Mouse (Mus musculus): ENCODE results near the gene Rnf20. TPM values are rescaled to one million over a fixed set of nuclear protein-coding genes. Genes with fewer than 3 reads are reported as not detected.
A peak's percentile ranks its signal among the peaks of the same experiment; 100 is the strongest.
"Not testable (repeated sequence)": the region's sequence is repeated elsewhere in the genome, so short reads cannot be mapped to it uniquely, and the experiment has no call there.

The Rnf20 gene
- total RNA-seq (2015), result 31.9 and 38.2 TPM in 2 replicates
- 107 and 137 TPM in 2 replicates for total RNA-seq (2017)

- peak; percentile 93 for ATAC-seq (ENCODE audit: poor library complexity, severe bottlenecking)
Observed at GRCm38 (mm10) chr4:49631319-49632138, at the start of gene Rnf20. Gene Rnf20, plus strand, starts transcription at chr4:49632006.

DNA sequence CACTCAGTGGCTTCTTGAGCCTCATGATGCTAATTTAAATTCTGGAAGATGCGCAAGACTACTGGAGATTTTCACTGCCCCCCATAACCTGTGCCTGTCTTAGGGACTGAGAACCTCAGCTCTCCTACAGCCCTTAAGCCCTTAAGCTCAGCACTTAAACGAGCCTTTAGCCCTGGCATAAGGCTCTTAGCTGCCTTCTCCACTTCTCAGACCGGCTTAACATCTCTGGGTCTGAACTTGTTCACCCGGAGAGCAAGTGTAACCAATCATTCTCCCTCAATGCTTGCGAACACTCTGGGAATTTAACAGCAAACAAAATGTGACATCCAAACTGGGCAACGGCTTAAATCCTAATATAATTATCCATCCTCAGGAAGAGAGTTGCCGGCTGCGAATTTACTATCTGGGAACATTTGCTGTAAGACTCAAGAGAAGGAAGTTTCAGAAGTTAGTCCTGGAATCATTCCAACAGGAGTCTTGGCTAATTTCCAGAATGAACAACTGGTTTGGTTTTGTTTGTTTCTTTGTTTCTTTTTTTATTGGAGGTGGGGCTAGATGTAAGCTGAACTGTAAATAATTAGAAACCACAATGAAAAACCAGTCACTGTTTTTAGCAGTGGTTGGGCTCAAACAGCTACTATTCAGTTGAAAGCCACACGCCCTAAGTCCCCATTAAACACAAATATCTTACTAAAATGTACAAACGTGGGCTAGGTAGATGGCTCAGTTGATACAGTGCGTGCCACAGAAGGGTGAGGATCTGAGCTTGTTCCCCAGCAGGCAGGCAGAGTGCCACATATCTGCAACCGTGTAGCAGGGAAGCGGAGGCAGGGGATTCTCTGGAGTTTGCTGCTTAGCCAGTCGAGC, 47.6 kb upstream of the Rnf20 start:
- no peak for ATAC-seq (ENCODE audit: poor library complexity, severe bottlenecking)

GRCm38 (mm10) chr4:49585524-49586101, 46.2 kb upstream of the Rnf20 start:
- no peak for ATAC-seq (ENCODE audit: poor library complexity, severe bottlenecking)

DNA sequence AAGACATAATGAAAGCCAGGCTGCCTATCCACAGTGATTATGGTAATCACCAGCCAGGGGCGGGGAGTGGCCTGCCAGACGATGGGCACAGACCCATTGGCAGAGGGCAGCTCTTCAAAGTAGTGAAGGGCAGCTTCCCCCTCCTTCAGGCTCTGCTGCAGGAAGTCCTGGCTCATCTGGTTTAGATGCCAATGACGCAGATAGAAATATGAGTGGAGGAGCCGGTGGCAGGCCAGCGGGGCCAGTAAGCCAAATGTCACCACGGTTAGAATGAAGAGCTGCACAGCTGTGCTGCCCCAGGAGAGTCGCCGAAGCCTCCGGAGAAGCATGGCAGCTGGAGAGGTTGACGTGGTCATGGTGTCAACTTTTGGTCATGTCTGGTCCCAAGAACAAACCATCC, 45.0 kb upstream of the Rnf20 start:
- ATAC-seq (ENCODE audit: poor library complexity, severe bottlenecking), result no peak

DNA sequence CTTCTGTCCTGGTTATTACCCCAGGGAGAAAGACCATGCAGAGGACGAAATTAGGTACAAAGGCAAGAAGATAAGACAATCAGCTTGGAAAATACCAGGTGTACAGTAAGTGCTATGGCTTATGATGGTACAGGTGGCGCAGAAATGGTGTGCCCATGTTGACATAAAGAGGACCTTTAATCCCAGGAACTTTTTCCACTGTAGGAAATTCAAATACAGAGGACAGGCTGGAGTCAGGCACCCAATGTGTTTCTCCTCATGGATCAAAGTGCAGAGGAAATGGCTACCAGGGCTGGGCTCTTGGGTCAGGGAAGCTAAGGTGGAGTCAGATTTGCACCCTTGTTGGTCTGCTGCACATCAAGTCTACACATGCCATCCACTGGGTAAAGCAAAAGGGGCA, 41.7 kb upstream of the Rnf20 start:
- ATAC-seq (ENCODE audit: poor library complexity, severe bottlenecking), result no peak

DNA sequence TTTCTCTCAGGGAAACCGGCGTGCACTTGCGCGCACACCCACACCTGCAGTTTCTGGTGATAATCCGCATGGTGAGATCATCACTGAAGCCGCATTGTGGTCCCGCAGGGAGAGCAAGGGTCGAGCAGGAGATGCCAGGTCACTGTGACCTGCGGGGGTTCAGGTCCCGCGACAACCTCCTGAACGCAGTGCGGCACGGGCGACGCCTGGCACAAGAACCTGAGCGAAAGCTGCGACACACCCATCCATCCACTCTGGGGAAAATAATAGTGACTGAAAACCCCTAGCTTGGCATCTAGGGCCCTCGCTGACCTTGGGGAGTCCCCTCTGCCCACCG, 35.0 kb upstream of the Rnf20 start:
- no peak for ATAC-seq (ENCODE audit: poor library complexity, severe bottlenecking)

DNA sequence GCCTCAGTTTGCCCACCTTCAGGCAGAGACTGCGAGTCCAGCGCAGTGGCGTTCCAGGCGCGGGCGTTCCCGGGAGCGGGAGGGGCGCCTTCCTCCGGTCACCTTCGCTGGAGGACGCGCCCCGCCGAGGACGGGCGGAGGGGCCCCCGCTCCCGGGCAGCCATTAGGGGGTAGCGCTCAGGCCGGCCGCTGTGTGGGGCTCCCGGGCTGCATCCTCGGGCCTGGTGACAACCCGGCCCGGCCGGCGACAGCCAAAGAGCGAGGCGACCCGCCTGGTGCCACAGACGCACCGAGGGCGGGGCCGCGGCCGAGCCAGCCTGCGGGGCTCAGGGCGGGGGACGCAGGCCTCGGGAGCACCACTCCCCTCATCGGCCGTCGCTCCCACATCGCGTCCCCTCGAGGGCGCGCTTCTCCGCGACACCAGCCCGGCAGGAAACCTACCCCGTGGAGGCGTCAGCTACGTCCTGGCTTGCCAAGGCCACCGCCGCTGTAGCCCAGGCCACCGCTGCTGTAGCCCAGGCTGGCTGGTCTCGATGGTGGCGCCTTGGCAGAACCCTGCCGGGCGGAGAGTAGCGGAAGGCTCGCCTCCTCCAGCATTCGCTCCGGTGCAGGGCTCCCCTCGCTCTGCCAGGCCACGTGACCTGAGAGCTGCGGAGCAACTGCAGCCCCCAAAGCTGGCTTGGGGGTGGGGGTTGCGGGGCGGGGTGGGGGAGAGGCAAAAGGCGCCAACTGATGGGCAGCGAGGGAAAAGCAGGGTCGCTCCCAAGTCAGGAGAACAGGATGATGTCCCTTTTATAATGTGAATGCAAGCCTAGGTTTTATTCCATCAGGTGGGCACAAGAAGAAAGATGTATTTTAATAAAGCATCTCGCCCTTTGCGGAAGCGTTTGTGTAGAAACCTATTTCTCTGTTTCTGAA, 34.4 kb upstream of the Rnf20 start, which contains the start of gene Tmem246:
TSS of gene Tmem246 (minus strand) at position 694 of the 918 bp plus-strand sequence.
- ATAC-seq (ENCODE audit: poor library complexity, severe bottlenecking), result peak; percentile 56

- ATAC-seq (ENCODE audit: poor library complexity, severe bottlenecking), result no peak
Observed at GRCm38 (mm10) chr4:49603161-49603560, 28.6 kb upstream of the Rnf20 start.

DNA sequence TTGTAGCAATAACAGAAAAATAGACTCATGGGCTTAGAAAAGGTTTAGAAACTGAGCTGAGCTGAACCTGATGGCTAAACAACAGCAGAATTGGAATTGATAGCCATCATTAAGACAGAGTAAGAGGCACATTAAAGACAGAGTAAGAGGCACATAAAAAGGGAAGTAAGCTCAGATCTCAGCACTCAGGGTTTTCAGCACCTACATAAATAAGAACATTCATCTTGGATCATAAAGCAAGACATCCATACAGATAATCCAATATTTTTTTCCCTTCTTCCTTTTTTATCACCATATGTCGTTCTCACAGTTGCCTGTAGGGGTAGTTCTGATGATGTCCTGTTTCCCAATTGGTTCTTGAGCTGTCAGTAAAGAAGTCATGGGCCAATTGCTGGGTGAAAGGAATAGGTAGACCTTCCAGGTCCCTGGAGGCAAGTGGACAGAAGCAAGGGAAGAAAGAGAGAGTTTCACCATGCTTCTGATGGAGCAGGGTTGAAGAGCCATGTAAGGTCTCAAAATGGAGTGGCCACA, 27.7 kb upstream of the Rnf20 start:
- ATAC-seq (ENCODE audit: poor library complexity, severe bottlenecking), result no peak

- no peak for ATAC-seq (ENCODE audit: poor library complexity, severe bottlenecking)
Observed at GRCm38 (mm10) chr4:49604616-49605015, 27.2 kb upstream of the Rnf20 start.

- no peak for ATAC-seq (ENCODE audit: poor library complexity, severe bottlenecking)
Observed at GRCm38 (mm10) chr4:49605459-49605858, 26.3 kb upstream of the Rnf20 start.

DNA sequence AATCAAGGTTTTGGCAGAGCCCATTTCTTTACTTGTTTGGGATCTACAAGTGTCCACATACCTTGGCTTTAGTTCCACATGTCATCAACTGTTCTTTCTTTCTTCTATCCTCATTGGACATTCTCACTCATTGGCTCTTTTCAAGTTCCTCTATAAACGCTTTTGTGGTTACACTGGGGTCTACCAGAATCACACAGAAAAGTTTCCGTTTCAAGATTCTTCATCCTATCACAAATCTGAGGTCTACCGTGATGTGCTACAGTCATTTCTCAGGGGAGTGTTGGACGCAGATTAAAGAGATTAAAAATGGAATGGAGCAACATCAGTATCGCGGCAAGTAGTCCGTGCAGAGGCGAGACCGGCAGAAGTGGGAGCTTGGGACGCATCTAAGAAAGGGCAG, 14.9 kb upstream of the Rnf20 start:
- ATAC-seq (ENCODE audit: poor library complexity, severe bottlenecking), result no peak

GRCm38 (mm10) chr4:49619861-49620260, 11.9 kb upstream of the Rnf20 start:
- peak; percentile 76 for ATAC-seq (ENCODE audit: poor library complexity, severe bottlenecking)

GRCm38 (mm10) chr4:49622272-49622671, 9.5 kb upstream of the Rnf20 start:
- ATAC-seq (ENCODE audit: poor library complexity, severe bottlenecking), result no peak

DNA sequence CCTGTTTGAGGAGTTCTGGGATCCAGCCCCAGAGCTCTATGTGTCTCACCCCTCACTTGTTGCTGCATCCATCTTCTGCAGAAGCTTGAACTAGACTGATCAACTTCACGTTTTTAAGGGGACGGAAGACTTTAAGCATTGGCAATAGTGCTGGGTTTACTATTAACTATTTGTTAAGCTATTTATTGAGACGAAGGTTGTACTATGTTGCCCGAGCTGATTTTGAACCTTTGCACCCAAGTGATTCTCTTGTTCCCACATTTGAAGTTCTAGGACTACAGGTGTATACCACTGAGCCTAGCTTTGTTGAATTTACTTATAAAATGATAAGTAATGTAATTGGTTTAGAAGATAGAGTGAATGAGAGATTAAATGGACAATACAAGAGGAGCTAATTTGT, 7.9 kb upstream of the Rnf20 start:
- ATAC-seq (ENCODE audit: poor library complexity, severe bottlenecking), result no peak

DNA sequence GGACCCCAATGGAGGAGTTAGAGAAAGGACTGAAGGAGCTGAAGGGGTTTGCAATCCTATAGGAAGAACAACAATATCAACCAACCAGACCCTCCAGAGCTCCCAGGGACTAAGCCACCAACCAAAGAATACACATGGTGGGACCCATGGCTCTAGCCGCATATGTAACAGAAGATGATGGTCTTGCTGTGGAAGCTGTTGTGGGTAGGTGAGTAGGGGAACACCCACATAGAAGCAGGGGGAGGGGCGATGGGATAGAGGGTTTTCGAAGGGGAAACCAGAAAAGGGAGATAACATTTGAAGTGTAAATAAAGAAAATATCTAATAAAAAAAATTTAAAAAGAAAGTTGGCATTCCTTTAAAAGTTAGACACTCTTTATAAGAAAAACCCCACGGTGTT, 6.8 kb upstream of the Rnf20 start:
- not testable (repeated sequence) for ATAC-seq (ENCODE audit: poor library complexity, severe bottlenecking)

GRCm38 (mm10) chr4:49626973-49627372, 4.8 kb upstream of the Rnf20 start:
- ATAC-seq (ENCODE audit: poor library complexity, severe bottlenecking), result peak; percentile 59

DNA sequence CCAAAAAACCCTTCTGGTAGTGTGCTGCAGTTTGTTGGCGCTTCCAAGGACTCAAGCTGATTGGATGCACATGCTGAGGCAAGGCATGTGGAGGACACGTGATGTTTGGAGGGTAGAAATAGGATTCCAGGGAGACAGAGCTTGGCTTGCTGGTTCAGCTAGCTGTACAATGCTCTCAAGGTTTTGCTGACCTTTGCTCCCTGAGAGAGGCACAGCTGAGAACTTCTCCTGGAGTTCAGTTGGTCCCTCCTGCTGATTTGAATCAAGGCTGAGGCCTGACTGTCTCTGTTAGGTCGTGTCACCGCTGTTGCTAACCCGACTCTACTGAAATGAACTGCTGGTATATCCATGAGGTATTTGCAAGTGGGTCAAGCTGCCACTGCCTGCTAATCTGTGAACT, 2.9 kb upstream of the Rnf20 start:
- ATAC-seq (ENCODE audit: poor library complexity, severe bottlenecking), result no peak

DNA sequence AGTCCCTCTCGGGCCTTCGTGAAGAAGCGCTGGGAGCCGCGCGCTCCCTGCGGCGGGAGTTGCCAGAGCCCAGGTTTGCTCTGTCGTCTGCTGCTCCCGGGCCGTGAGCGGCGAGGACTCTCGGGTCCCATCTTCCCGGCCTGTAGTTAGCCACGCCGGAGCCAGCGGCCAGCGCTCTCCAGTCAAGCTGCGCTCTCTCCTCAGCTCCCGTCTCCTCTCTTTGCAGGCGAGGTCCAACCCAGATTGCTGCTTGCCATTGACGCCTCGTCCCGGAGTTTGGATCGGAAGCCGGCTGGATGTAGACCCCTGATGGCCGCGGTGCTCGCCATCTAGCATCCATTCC, 304 bp downstream of the Rnf20 start:
- no peak for ATAC-seq (ENCODE audit: poor library complexity, severe bottlenecking)

DNA sequence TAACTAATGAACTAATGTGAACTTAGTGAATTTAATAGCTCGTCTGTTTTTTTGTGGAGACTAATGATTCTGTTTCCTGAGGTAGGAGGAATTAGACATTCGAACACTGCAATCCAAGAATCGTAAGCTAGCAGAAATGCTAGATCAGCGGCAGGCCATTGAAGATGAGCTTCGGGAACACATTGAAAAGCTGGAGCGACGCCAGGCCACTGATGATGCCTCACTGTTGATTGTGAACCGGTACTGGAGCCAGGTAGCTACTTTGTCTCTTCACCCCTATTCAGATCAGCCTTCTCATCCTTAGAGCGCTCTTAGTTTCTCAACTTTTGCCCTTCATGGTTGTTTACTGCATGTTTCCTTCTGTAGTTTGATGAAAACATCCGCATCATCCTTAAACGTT, 6.0 kb downstream of the Rnf20 start:
- ATAC-seq (ENCODE audit: poor library complexity, severe bottlenecking), result no peak

Data from megakaryocyte, adult 5-6 weeks (primary cell).